Mouse (Mus musculus): ENCODE results near the gene Xab2. TPM values are rescaled to one million over a fixed set of nuclear protein-coding genes. Genes with fewer than 3 reads are reported as not detected.
A peak's percentile ranks its signal among the peaks of the same experiment; 100 is the strongest.

Xab2 gene
- 62.8 and 65.2 TPM in 2 replicates for polyA plus RNA-seq (2016; fragmentation: Nextera tagmentation; extraction: Ambion mirVana)

DNA sequence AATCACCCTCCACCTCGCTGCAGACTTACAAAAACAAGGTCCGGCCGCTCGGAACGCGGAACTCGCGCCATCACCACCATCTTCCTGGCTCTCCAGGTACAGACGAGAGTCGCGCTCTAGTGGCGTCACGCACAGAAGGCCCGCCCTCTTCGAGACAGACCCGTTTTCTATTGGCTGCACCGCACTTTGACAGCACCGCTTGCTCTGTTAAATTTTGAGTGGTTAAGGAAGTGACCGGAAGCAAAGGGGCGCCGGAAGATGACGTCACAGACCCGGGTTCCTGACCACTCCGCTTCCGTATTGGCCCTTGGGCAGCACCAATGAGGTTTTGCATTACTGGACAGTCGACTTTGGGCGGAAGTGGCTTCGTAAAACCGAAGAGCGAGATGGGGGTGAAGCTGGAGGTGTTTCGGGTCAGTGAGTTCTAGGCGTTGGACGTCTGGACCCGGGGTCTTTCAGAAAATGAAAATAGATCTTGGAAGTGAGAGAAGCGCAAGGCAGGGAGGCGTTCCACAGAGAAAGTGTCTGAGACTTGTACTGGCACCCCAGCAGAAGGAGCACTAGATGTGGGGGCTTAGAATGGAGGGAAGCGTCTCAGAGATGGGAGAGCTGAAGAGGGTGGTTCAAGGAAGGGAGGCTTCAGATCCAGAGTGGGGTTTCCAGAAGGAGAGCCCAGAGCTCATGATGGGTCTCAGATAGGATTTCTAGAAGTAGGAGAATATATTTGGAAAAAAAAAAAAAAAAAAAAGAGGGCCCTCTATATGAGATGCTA, at the start of gene Xab2, which contains the start of gene Pet100:
Xab2 (minus strand) TSS at position 118 of the 772 bp plus-strand sequence.
Pet100 (plus strand) TSS at position 350 of the 772 bp plus-strand sequence.
- Histone ChIP-seq H3K27me3 (no peaks in the 10 kb centered on the region), H3K9ac (replicated peaks) (peak within 1 kb of the TSS; percentile 76), H3K4me3 (peak within 1 kb of the TSS; percentile 91), H3K36me3 (peaks cover 24% of the 10 kb centered on the region), H3K27ac (replicated peaks) (no peak within 1 kb of the TSS), H3K4me2 (replicated peaks) (peak within 1 kb of the TSS; percentile 95), H3K4me1 (peaks cover 20% of the 10 kb centered on the region), H3K9me3 (no peaks in the 10 kb centered on the region)
- peak; percentile 98 for ATAC-seq (ENCODE audit: low FRiP score, low read depth)
- under 1% methylated on average over 37 of the region's 37 CpGs for WGBS

DNA sequence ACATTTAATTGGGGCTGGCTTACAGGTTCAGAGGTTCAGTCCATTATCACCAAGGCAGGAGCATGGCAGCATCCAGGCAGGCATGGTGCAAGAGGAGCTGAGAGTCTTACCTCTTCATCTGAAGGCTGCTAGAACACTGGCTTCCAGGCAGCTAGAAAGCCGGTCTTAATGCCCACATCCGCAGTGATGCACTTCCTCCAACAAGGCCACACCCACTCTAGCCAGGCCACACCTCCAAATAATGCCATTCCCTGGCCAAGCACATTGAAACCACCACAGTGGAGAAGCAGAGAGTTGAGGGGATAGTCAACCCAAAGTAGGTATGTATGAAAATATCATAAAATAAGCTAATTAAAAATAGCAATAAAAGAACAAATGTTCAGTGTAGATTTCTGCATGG, 49.3 kb upstream of the Xab2 start:
- ATAC-seq (ENCODE audit: low FRiP score, low read depth) = no peak
- H3K27ac ChIP-seq (replicated peaks) = no peak overlapping the region
- no peaks in the 10 kb centered on the region for H3K9me3 ChIP-seq
- H3K4me1 ChIP-seq = peaks cover 5% of the 10 kb centered on the region; the same call in 1 of the 2 replicates
- H3K4me2 ChIP-seq (replicated peaks) = no peak overlapping the region
- H3K9ac ChIP-seq (replicated peaks) = no peak overlapping the region
- 85% methylated on average over 2 of the region's 2 CpGs for WGBS
- H3K27me3 ChIP-seq = no peaks in the 10 kb centered on the region
- no peaks in the 10 kb centered on the region for H3K36me3 ChIP-seq
- H3K4me3 ChIP-seq = no peak overlapping the region

DNA sequence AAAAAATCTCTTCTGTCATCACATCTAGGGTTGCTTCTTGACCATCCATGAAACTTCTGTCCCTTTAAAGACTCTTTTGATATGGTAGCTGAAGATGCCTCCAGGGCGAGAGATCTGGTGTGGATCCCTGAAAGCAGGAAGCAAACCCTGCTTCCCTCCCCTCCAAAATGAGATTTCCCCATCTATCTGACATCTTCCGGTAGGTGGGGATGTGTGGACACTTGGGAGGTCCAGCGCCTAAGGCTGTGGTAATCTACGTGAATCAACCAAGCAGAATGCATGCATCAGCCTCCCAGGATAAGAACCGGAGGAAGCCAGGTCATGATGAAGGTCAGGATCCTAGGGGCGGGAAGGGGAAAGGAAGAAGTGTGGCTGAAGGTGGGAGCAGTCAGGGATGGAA, 44.4 kb upstream of the Xab2 start, which contains the start of gene Mcemp1:
Mcemp1 (plus strand) TSS at position 248 of the 400 bp plus-strand sequence.
- H3K4me2 ChIP-seq (replicated peaks) = no peak within 1 kb of the TSS
- WGBS = 78% methylated on average over 6 of the region's 6 CpGs
- no peak within 1 kb of the TSS for H3K4me3 ChIP-seq
- no peak within 1 kb of the TSS for H3K27ac ChIP-seq (replicated peaks)
- no peaks in the 10 kb centered on the region for H3K9me3 ChIP-seq
- no peak for ATAC-seq (ENCODE audit: low FRiP score, low read depth)
- H3K4me1 ChIP-seq = no peaks in the 10 kb centered on the region
- H3K27me3 ChIP-seq = no peaks in the 10 kb centered on the region
- H3K36me3 ChIP-seq = no peaks in the 10 kb centered on the region
- H3K9ac ChIP-seq (replicated peaks) = no peak within 1 kb of the TSS

DNA sequence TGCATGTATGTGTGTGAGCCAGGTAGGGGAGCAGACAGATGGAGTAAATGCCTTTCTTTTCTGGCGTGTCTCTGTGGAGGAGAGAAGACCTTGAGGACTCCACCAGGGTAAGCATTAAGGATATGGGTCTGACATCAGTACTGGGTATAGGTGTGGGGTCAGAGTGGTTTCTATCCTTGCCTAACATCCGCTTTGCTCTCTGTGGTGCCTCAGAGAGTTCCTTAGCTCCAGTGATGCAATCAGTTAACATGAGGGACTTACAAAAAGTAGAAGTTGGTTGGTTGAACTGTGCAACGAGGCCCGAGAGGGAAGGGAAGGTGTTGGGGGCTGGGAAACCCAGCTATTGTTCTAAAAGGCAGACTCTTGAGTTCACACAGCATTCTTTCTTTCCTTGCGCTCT, 43.3 kb upstream of the Xab2 start:
- Histone ChIP-seq H3K36me3 (no peaks in the 10 kb centered on the region), H3K27me3 (no peaks in the 10 kb centered on the region), H3K4me2 (replicated peaks) (no peak overlapping the region), H3K4me3 (no peak overlapping the region), H3K27ac (replicated peaks) (no peak overlapping the region), H3K4me1 (no peaks in the 10 kb centered on the region), H3K9me3 (no peaks in the 10 kb centered on the region), H3K9ac (replicated peaks) (no peak overlapping the region)
- no peak for ATAC-seq (ENCODE audit: low FRiP score, low read depth)
- WGBS = 65% methylated on average over 5 of the region's 5 CpGs

DNA sequence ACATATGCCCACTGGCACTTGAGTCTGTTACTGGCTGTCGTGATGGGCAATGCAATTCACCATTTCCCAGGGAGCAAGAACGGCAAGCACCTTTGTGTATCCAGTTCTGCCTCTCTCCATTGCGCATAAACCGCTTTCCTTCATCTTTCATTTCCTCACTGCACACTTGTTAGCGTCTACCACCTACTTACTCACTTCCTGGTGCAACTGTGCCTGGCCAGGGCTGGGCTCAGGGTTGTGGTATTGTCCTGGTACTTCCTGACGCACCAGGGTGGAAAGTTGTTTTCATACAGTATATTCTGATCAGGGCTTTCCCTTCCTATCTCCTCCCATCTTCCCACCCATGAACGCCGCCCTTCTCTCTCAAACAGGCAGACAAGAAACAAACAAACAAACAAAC, 39.8 kb upstream of the Xab2 start:
- 86% methylated on average over 8 of the region's 8 CpGs for WGBS
- Histone ChIP-seq H3K4me1 (peaks cover 8% of the 10 kb centered on the region), H3K27me3 (no peaks in the 10 kb centered on the region), H3K36me3 (no peaks in the 10 kb centered on the region), H3K9ac (replicated peaks) (no peak overlapping the region), H3K9me3 (no peaks in the 10 kb centered on the region), H3K4me2 (replicated peaks) (no peak overlapping the region), H3K27ac (replicated peaks) (no peak overlapping the region), H3K4me3 (no peak overlapping the region)
- no peak for ATAC-seq (ENCODE audit: low FRiP score, low read depth)

DNA sequence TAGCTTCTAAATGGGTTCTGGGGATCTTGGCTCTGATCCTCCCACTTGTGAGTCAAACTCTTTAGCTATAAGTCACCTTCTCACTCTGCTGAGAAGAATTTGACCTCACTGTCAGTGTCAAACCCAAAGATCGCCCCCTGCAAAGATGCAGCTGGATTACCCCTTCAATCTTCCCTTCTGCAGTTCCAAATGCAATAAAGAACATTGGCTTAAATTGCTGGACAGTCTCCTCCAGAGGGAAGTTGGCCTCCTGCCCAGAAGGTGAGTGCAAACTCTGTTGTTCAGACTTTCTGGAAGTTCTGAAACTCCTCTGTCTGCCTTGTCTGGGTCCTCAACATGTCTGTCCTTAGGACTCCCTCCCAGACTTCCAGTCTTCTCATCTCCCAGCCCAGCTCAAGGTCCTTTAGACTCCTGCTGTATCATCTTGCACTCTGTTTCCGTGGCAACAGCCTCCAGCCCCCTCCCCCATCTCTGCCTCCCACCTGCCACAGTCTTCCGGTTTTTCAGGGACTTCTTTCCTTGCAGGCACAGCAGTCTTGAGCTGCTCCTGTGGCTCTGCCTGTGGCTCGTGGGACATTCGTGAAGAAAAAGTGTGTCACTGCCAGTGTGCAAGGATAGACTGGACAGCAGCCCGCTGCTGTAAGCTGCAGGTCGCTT, 35.7 kb upstream of the Xab2 start:
- ATAC-seq (ENCODE audit: low FRiP score, low read depth) = peak; percentile 72
- H3K9ac ChIP-seq (replicated peaks) = peak overlapping the region; percentile 41
- H3K4me3 ChIP-seq = peak overlapping the region; percentile 18
- no peaks in the 10 kb centered on the region for H3K9me3 ChIP-seq
- H3K4me2 ChIP-seq (replicated peaks) = peak overlapping the region; percentile 42
- no peaks in the 10 kb centered on the region for H3K36me3 ChIP-seq
- peaks cover 8% of the 10 kb centered on the region for H3K4me1 ChIP-seq
- H3K27ac ChIP-seq (replicated peaks) = no peak overlapping the region
- 21% methylated on average over 7 of the region's 7 CpGs for WGBS
- no peaks in the 10 kb centered on the region for H3K27me3 ChIP-seq

DNA sequence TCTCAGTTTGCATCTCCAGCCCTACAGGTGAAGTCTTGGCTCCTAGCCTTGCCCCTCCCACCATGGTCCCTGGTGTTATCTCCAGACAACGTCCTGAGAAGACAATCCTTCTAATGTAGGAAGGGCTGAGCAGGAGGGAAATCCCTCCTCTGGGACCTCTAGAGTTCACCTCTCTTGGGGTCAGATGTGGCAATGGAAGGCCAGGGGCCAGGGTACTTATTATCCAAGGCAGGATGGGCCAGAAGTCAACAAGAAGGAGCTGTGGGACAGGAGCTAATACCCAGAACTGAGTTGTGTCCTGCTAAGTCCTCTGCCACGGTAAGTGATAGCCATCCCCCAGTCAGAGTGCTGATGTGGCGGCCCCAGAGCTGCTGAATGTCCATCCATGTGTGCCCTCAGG, 34.4 kb upstream of the Xab2 start, which contains the start of gene Retn:
Retn (plus strand) TSS at position 245 of the 400 bp plus-strand sequence.
- H3K4me1 ChIP-seq = peaks cover 8% of the 10 kb centered on the region
- no peaks in the 10 kb centered on the region for H3K36me3 ChIP-seq
- H3K4me3 ChIP-seq = no peak within 1 kb of the TSS
- no peak for ATAC-seq (ENCODE audit: low FRiP score, low read depth)
- H3K9me3 ChIP-seq = no peaks in the 10 kb centered on the region
- H3K27me3 ChIP-seq = no peaks in the 10 kb centered on the region
- no peak within 1 kb of the TSS for H3K9ac ChIP-seq (replicated peaks)
- H3K27ac ChIP-seq (replicated peaks) = no peak within 1 kb of the TSS
- WGBS = 69% methylated on average over 3 of the region's 3 CpGs
- no peak within 1 kb of the TSS for H3K4me2 ChIP-seq (replicated peaks)

DNA sequence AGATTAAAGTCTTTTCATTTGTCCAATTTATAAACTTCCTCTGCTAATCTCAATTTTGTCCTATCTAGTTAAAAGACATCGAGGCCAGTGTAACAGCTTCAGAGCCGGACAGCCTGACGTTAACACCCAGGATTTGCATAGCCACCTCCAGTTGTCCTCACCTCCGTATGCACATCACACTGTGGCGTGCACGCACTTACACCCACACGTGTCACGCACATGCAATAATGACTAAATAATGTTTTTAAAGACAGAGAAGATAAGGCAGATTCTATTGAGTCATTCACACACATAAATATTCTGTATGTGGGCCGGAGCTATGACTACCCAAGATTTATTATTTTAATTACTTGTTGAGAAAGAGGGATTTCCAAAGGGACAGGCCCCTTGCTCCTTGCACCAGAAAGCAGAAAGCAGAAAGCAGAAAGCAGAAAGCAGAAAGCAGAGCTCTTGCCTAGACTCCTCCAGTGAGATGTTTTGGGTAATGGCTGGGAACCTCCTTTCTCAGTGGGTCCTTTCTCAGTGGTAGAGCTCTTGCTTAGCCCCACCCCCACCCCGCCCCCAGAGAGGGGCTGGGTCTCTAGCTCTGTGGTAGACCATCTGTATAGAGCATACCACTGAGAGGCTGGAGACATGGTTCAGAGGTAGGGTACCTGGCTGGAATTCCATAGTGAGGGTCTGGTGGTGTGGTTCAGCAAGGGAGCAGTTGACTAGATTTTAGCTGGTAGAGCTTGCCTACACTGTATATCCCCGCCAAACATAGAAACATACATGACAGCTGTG, 33.8 kb upstream of the Xab2 start:
- Histone ChIP-seq H3K4me2 (replicated peaks) (no peak overlapping the region), H3K36me3 (no peaks in the 10 kb centered on the region), H3K27ac (replicated peaks) (no peak overlapping the region), H3K27me3 (no peaks in the 10 kb centered on the region), H3K9ac (replicated peaks) (no peak overlapping the region), H3K4me1 (peaks cover 8% of the 10 kb centered on the region), H3K4me3 (no peak overlapping the region), H3K9me3 (no peaks in the 10 kb centered on the region)
- 77% methylated on average over 11 of the region's 11 CpGs for WGBS
- ATAC-seq (ENCODE audit: low FRiP score, low read depth) = no peak

DNA sequence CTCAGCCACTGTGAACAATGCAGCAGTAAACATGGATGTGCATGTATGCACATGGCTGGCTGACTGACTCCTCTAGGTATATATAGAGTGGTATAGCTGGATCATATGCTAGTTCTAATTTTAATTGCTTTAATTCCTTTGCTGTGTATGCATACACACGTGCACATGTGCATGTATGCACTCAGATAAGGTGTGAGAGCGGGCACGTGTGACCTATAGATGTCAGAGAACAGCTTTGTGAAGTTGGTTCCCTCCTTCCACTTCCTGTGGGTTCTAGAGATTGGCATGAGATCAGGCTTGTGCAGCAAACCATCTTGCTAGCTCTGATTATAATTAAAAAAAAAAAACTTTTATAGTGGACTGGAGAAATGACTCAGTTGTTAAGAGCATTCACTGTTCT, 31.7 kb upstream of the Xab2 start:
- H3K4me2 ChIP-seq (replicated peaks) = no peak overlapping the region
- no peak for ATAC-seq (ENCODE audit: low FRiP score, low read depth)
- whole genome bisulfite sequencing = 68% methylated on average over 3 of the region's 3 CpGs

DNA sequence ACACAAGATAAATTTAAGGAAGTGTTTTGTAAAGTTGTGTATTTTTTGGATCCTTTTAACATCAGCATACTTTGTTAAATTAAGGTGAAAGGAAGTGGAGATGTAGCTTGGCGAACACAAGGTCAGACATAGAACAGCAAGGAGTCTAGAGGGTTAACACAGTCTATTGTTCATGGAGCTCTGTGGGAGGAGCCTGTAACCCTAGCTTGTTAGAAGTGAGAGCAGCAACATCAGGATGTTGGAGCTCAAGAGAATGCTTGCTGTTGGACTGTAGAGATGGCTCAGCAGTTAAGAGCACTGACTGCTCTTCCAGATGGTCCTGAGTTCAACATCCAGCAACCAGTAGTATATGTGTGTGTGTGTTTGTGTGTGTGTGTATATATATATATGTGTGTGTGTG, 27.9 kb upstream of the Xab2 start:
- H3K4me1 ChIP-seq = no peaks in the 10 kb centered on the region
- H3K4me2 ChIP-seq (replicated peaks) = no peak overlapping the region
- H3K27ac ChIP-seq (replicated peaks) = no peak overlapping the region
- no peaks in the 10 kb centered on the region for H3K9me3 ChIP-seq
- no peak overlapping the region for H3K9ac ChIP-seq (replicated peaks)
- no peaks in the 10 kb centered on the region for H3K27me3 ChIP-seq
- 36% methylated on average over 1 of the region's 1 CpGs for WGBS
- no peak overlapping the region for H3K4me3 ChIP-seq
- no peaks in the 10 kb centered on the region for H3K36me3 ChIP-seq
- no peak for ATAC-seq (ENCODE audit: low FRiP score, low read depth)

More for the DNA sequence above, 31.7 kb upstream of the Xab2 start:
- no peak overlapping the region for H3K4me3 ChIP-seq
- peaks cover 8% of the 10 kb centered on the region for H3K4me1 ChIP-seq
- no peaks in the 10 kb centered on the region for H3K27me3 ChIP-seq
- H3K9me3 ChIP-seq = no peaks in the 10 kb centered on the region
- no peak overlapping the region for H3K27ac ChIP-seq (replicated peaks)
- H3K36me3 ChIP-seq = no peaks in the 10 kb centered on the region
- H3K9ac ChIP-seq (replicated peaks) = no peak overlapping the region

DNA sequence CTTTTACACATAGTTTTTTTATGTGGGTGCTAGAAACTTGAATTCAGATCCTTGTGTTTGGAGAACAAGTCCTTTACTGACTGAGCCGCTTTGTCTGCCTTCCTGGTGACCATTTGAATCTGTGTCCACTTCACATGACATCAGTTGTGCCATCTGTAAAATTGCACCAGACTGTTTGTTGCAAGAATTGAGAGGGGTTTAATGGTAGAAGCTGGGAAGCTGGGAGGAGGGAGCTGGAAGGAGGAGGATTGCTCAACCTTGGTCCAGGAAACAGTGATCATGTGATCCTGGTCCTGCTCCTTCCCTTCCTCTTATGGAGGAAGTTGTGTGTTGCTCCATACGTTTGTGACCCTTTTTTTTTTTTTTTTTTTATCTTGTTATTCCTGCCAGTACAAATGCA, 27.2 kb upstream of the Xab2 start:
- 73% methylated on average over 2 of the region's 2 CpGs for WGBS
- H3K36me3 ChIP-seq = no peaks in the 10 kb centered on the region
- no peaks in the 10 kb centered on the region for H3K9me3 ChIP-seq
- no peak for ATAC-seq (ENCODE audit: low FRiP score, low read depth)
- H3K27ac ChIP-seq (replicated peaks) = no peak overlapping the region
- H3K4me3 ChIP-seq = no peak overlapping the region
- H3K4me1 ChIP-seq = no peaks in the 10 kb centered on the region
- no peak overlapping the region for H3K9ac ChIP-seq (replicated peaks)
- no peak overlapping the region for H3K4me2 ChIP-seq (replicated peaks)
- no peaks in the 10 kb centered on the region for H3K27me3 ChIP-seq

DNA sequence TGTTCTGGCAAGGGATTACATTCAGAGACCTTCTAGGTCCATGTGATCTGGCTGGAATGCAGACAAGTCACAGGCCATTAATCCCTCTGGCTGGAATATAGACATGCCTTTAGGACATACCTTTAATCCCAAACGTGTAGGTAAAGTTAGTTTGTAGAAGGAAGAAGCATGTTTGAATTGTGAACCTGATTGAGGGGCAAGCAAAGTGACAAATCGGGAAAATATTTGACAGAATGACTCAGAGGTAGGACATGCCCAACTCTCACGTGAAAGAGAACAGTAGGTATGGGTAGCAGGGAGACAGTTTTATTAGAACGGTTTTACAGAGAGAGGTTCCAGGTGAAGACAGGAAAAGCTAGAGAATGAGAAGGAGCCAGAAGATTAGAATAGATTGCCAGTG, 26.4 kb upstream of the Xab2 start:
- no peaks in the 10 kb centered on the region for H3K4me1 ChIP-seq
- no peaks in the 10 kb centered on the region for H3K36me3 ChIP-seq
- H3K27ac ChIP-seq (replicated peaks) = no peak overlapping the region
- no peak overlapping the region for H3K4me3 ChIP-seq
- no peak for ATAC-seq (ENCODE audit: low FRiP score, low read depth)
- H3K4me2 ChIP-seq (replicated peaks) = no peak overlapping the region
- H3K9ac ChIP-seq (replicated peaks) = no peak overlapping the region
- H3K27me3 ChIP-seq = no peaks in the 10 kb centered on the region
- H3K9me3 ChIP-seq = no peaks in the 10 kb centered on the region
- 77% methylated on average over 4 of the region's 4 CpGs for WGBS
